Mouse (Mus musculus) hindbrain, embryonic 11.5 days (tissue): ENCODE results near the gene Grik5. TPM values are rescaled to one million over a fixed set of nuclear protein-coding genes. Genes with fewer than 3 reads are reported as not detected.

Source experiments
- ATAC-seq: fragments of 200-750 bp; cut with Nextera tagmentation; 2 replicates; pipeline ENCODE4 v1.8.0; 2017; ENCODE audit warnings: mild to moderate bottlenecking, moderate TSS enrichment, moderate library complexity; ENCODE audit not compliant: low FRiP score
- DNase-seq: peaks from one replicate; pipeline ENCODE4 v3.0.0-alpha.2; 2015; ENCODE audit warnings: low spot score
- H3K27ac ChIP-seq: fragments of 300-500 bp; sonication (generic); 2 replicates; pipeline ENCODE4 v1.5.1; 2014; ENCODE audit warnings: mild to moderate bottlenecking, low read depth, low read length
- H3K27me3 ChIP-seq: fragments of 300-500 bp; sonication (generic); 2 replicates; pipeline ENCODE4 v1.6.1; 2014; ENCODE audit warnings: mild to moderate bottlenecking, low read length, moderate library complexity, mixed read lengths; ENCODE audit not compliant: control insufficient read depth, insufficient read depth
- H3K36me3 ChIP-seq: fragments of 300-500 bp; sonication (generic); 2 replicates; pipeline ENCODE4 v1.6.1; 2014; ENCODE audit warnings: mild to moderate bottlenecking, low read length, moderate library complexity, mixed read lengths; ENCODE audit not compliant: control insufficient read depth, insufficient read depth
- H3K4me1 ChIP-seq: fragments of 300-500 bp; sonication (generic); replicated peaks from 2 replicates; pipeline ENCODE4 v1.6.1; 2014; ENCODE audit warnings: low read length, mixed read lengths; ENCODE audit not compliant: control insufficient read depth, insufficient read depth
- H3K4me2 ChIP-seq: fragments of 300-500 bp; sonication (generic); replicated peaks from 2 replicates; pipeline ENCODE4 v1.6.1; 2014; ENCODE audit warnings: mild to moderate bottlenecking, low read depth, low read length
- H3K4me3 ChIP-seq: fragments of 300-500 bp; sonication (generic); 2 replicates; pipeline ENCODE4 v1.5.1; 2014; ENCODE audit warnings: low read depth, low read length
- H3K9ac ChIP-seq: fragments of 300-500 bp; sonication (generic); 2 replicates; pipeline ENCODE4 v1.6.1; 2014; ENCODE audit warnings: low read depth, low read length
- H3K9me3 ChIP-seq: fragments of 300-500 bp; sonication (generic); 2 replicates; pipeline ENCODE4 v1.6.1; 2016; ENCODE audit warnings: low read length; ENCODE audit not compliant: control insufficient read depth
- WGBS: fragments of 180-500 bp; shearing (Covaris S2); extraction: QIAGEN DNeasy Blood & Tissue Kit; methylation state at CpG from one replicate; pipeline ENCODE4 v1.1.7; 2014; 5-methylcytosine and 5-hydroxymethylcytosine counted together
- polyA plus RNA-seq: library from polyadenylated mRNA; unstranded; fragments of >200 nt; fragmentation: Nextera tagmentation; extraction: Ambion mirVana; gene quantifications from 2 replicates; pipeline ENCODE4 v1.2.1, GENCODE M21; 2014

The Grik5 gene
- polyA plus RNA-seq, 1 experiment from 2014 or later = 14.4 TPM

GRCm38 (mm10) chr7:25076296-25076662 lies 4.1 kb upstream of the Grik5 start:
- Histone ChIP-seq H3K27ac (peak overlapping the region; percentile 89), H3K4me1 (peaks cover 17% of the 10 kb centered on the region), H3K4me2 (peak overlapping the region; percentile 46), H3K9ac (peak overlapping the region; percentile 58; the same call in 1 of the 2 replicates), H3K4me3 (peak overlapping the region; percentile 92), H3K27me3 (no peaks in the 10 kb centered on the region), H3K9me3 (no peaks in the 10 kb centered on the region), H3K36me3 (peaks cover 9% of the 10 kb centered on the region; the same call in 1 of the 2 replicates)
- no peak for ATAC-seq
- 28% methylated on average over 7 of the region's 7 CpGs for WGBS
- DNase-seq = no peak

GRCm38 (mm10) chr7:25073924-25074323 lies 1.8 kb upstream of the Grik5 start:
- H3K4me2 ChIP-seq = no peak overlapping the region

DNA sequence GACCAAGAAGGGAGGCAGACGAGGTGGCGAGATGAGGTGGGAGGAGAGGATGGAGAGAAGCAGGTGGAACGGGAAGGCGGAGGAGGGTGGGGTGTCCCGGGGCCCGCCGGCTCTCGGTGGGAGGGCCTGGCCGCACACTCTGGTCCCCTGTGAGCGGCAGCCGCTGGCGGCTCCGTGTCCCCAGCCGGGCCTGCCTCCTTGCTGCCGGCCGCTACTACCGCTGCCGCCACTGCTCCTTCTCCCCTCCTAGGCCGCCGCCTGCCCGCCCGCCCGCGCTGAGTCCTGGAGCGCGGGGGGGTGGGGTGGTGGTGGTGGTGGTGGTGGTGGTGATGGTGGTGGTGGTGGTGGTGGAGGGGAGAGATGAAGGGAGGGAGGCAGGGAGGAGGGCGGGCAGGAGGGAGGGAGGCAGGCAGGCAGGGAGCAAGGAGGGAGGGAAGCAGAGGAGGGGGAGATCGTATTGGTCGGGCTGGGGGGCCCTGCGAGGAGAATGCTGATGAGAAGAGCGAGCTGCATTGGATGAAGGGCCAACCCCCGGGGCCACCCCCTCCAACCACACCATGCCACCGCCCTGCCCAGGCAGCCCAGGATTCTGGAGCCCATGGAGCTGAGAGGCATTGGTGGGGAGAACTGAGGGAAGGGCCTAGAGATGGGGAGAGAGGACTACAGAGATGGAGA lies 707 bp upstream of the Grik5 start:
- Histone ChIP-seq H3K27ac (peak overlapping the region; percentile 91), H3K4me1 (peaks cover 27% of the 10 kb centered on the region)

More at GRCm38 (mm10) chr7:25073924-25074323, 1.8 kb upstream of the Grik5 start:
- Histone ChIP-seq H3K4me3 (no peak overlapping the region), H3K9me3 (no peaks in the 10 kb centered on the region), H3K27me3 (no peaks in the 10 kb centered on the region), H3K27ac (peak overlapping the region; percentile 91; the same call in 1 of the 2 replicates), H3K9ac (no peak overlapping the region), H3K36me3 (no peaks in the 10 kb centered on the region), H3K4me1 (peaks cover 22% of the 10 kb centered on the region)
- DNase-seq = no peak
- 82% methylated on average over 8 of the region's 8 CpGs for WGBS
- ATAC-seq = no peak

GRCm38 (mm10) chr7:25068724-25069123 lies 3.4 kb downstream of the Grik5 start:
- Histone ChIP-seq H3K36me3 (peaks cover 7% of the 10 kb centered on the region; the same call in 1 of the 2 replicates), H3K4me3 (no peak overlapping the region), H3K4me1 (peaks cover 22% of the 10 kb centered on the region), H3K27me3 (no peaks in the 10 kb centered on the region), H3K4me2 (no peak overlapping the region), H3K27ac (peak overlapping the region; percentile 17; the same call in 1 of the 2 replicates), H3K9ac (no peak overlapping the region), H3K9me3 (no peaks in the 10 kb centered on the region)
- ATAC-seq (peak; percentile 39), DNase-seq (peak; percentile 76)
- WGBS = 4% methylated on average over 2 of the region's 2 CpGs

More for the DNA sequence above, 707 bp upstream of the Grik5 start:
- H3K4me2 ChIP-seq = peak overlapping the region; percentile 97
- H3K36me3 ChIP-seq = 0 out of 2 replicates have a peak, but pooled peaks cover 2% of the 10 kb centered on the region
- H3K4me3 ChIP-seq = peak overlapping the region; percentile 62
- H3K9ac ChIP-seq = peak overlapping the region; percentile 92
- 3% methylated on average over 10 of the region's 33 CpGs for WGBS
- no peaks in the 10 kb centered on the region for H3K9me3 ChIP-seq
- peak; percentile 7; the same call in 1 of the 2 replicates for ATAC-seq
- H3K27me3 ChIP-seq = no peaks in the 10 kb centered on the region
- peak; percentile 64 for DNase-seq

- H3K9me3 ChIP-seq = no peaks in the 10 kb centered on the region
- H3K4me1 ChIP-seq = peaks cover 17% of the 10 kb centered on the region
- H3K27ac ChIP-seq = peak overlapping the region; percentile 17; the same call in 1 of the 2 replicates
- no peaks in the 10 kb centered on the region for H3K27me3 ChIP-seq
- no peak overlapping the region for H3K4me3 ChIP-seq
- 0 out of 2 replicates have a peak overlapping the region, but pooled peaks have one; percentile 3 for H3K4me2 ChIP-seq
- 88% methylated on average over 21 of the region's 22 CpGs for WGBS
- H3K36me3 ChIP-seq = peaks cover 7% of the 10 kb centered on the region
- no peak overlapping the region for H3K9ac ChIP-seq
- DNase-seq = no peak
- no peak; the same call in 1 of the 2 replicates for ATAC-seq
Measured at GRCm38 (mm10) chr7:25067909-25068656, 4.1 kb downstream of the Grik5 start.

GRCm38 (mm10) chr7:25067338-25067737 lies 4.8 kb downstream of the Grik5 start:
- 96% methylated on average over 7 of the region's 7 CpGs for WGBS
- H3K9me3 ChIP-seq = no peaks in the 10 kb centered on the region
- H3K4me1 ChIP-seq = peaks cover 16% of the 10 kb centered on the region
- no peak overlapping the region for H3K4me2 ChIP-seq
- no peak overlapping the region for H3K4me3 ChIP-seq
- DNase-seq = no peak
- H3K9ac ChIP-seq = no peak overlapping the region
- peaks cover 10% of the 10 kb centered on the region for H3K36me3 ChIP-seq
- no peak overlapping the region for H3K27ac ChIP-seq
- no peak for ATAC-seq
- no peaks in the 10 kb centered on the region for H3K27me3 ChIP-seq

GRCm38 (mm10) chr7:25063900-25064299 lies 8.2 kb downstream of the Grik5 start:
- no peak overlapping the region for H3K27ac ChIP-seq
- 85% methylated on average over 8 of the region's 8 CpGs for WGBS
- H3K4me1 ChIP-seq = peaks cover 7% of the 10 kb centered on the region; the same call in 1 of the 2 replicates
- H3K9me3 ChIP-seq = no peaks in the 10 kb centered on the region
- H3K9ac ChIP-seq = no peak overlapping the region
- H3K36me3 ChIP-seq = peaks cover 13% of the 10 kb centered on the region
- H3K27me3 ChIP-seq = no peaks in the 10 kb centered on the region
- H3K4me2 ChIP-seq = no peak overlapping the region
- no peak for ATAC-seq
- DNase-seq = no peak
- no peak overlapping the region for H3K4me3 ChIP-seq

GRCm38 (mm10) chr7:25063346-25063745 lies 8.8 kb downstream of the Grik5 start:
- 94% methylated on average over 6 of the region's 6 CpGs for WGBS
- DNase-seq = no peak
- H3K9ac ChIP-seq = no peak overlapping the region
- no peak overlapping the region for H3K4me2 ChIP-seq
- no peaks in the 10 kb centered on the region for H3K27me3 ChIP-seq
- H3K9me3 ChIP-seq = no peaks in the 10 kb centered on the region
- H3K4me3 ChIP-seq = no peak overlapping the region
- peaks cover 15% of the 10 kb centered on the region for H3K36me3 ChIP-seq
- peaks cover 3% of the 10 kb centered on the region; the same call in 1 of the 2 replicates for H3K4me1 ChIP-seq
- no peak overlapping the region for H3K27ac ChIP-seq
- ATAC-seq = no peak
